In genomic region chr16:35270945-35271344, GRCm38 (mm10) we compare ENCODE assay signal across 12 mouse cellular contexts.
A peak's percentile ranks its signal among the peaks of the same experiment; 100 is the strongest.
DNase-seq lines count a peak whose midpoint lies in the region; ATAC-seq and TF ChIP-seq lines count a peak whose summit lies in the region.
"Had no signal": no experiment of that assay in that cellular context is flagged by ENCODE, and none has a peak within 500 bp of the region (broad histone marks: within the 10 kb centered on the region; RNA-seq: fewer than 3 reads in every experiment).

No protein-coding gene starts in this region.

- no peak overlapping the region for H3K27ac ChIP-seq in forebrain, embryonic 14.5 days (ENCODE audit: low read depth, low read length)
- H3K27ac ChIP-seq in forebrain, embryonic 12.5 days = no peak overlapping the region
- no peak overlapping the region for H3K27ac ChIP-seq in hindbrain, embryonic 16.5 days (ENCODE audit: low read depth, low read length)
- H3K27ac ChIP-seq in hindbrain, embryonic 10.5 days = no peak overlapping the region
- no peak overlapping the region for H3K27ac ChIP-seq in neural tube, embryonic 11.5 days (ENCODE audit: low read depth, low read length)
- H3K27ac ChIP-seq in neural tube, embryonic 15.5 days (replicated peaks) = no peak overlapping the region
- H3K27ac ChIP-seq in hindbrain, postnatal 0 days = no peak overlapping the region
- H3K27ac ChIP-seq: embryonic facial prominence, embryonic 12.5 days; heart, embryonic 15.5 days; hindbrain, embryonic 15.5 days had no signal

- ATAC-seq in forebrain, embryonic 14.5 days = peak; percentile 58; the same call in 1 of the 2 replicates
- no peak for ATAC-seq in forebrain, embryonic 12.5 days (ENCODE audit: low FRiP score)
- peak; percentile 16; the same call in 1 of the 2 replicates for ATAC-seq in hindbrain, embryonic 16.5 days
- ATAC-seq in neural tube, embryonic 11.5 days (ENCODE audit: insufficient read depth, low FRiP score, low TSS enrichment) = 0 out of 2 replicates have a peak, but pooled peaks have one; percentile 16
- no peak for ATAC-seq in neural tube, embryonic 15.5 days (ENCODE audit: low FRiP score)
- ATAC-seq in hindbrain, postnatal 0 days = 0 out of 2 replicates have a peak, but pooled peaks have one; percentile 6

- no peak overlapping the region for H3K9ac ChIP-seq in forebrain, embryonic 14.5 days (ENCODE audit: low read length)
- H3K9ac ChIP-seq in forebrain, embryonic 12.5 days = no peak overlapping the region
- no peak overlapping the region for H3K9ac ChIP-seq in hindbrain, embryonic 16.5 days (ENCODE audit: low read depth, low read length)
- no peak overlapping the region for H3K9ac ChIP-seq in neural tube, embryonic 11.5 days (ENCODE audit: low read length)
- H3K9ac ChIP-seq in neural tube, embryonic 15.5 days (replicated peaks) = no peak overlapping the region
- no peak overlapping the region for H3K9ac ChIP-seq in hindbrain, postnatal 0 days (replicated peaks; ENCODE audit: low read length)
- H3K9ac ChIP-seq: embryonic facial prominence, embryonic 12.5 days; heart, embryonic 15.5 days; hindbrain, embryonic 15.5 days had no signal

- DNase-seq in forebrain, embryonic 14.5 days (ENCODE audit: low spot score) = peak; percentile 79
- DNase-seq in hindbrain, embryonic 10.5 days (ENCODE audit: low spot score) = no peak
- no peak for DNase-seq in neural tube, embryonic 11.5 days (ENCODE audit: low spot score)
- DNase-seq in hindbrain, postnatal 0 days (ENCODE audit: low spot score) = no peak
- no peak for DNase-seq in heart, postnatal 4 days

- no peaks in the 10 kb centered on the region for H3K36me3 ChIP-seq in forebrain, embryonic 14.5 days (ENCODE audit: control insufficient read depth, insufficient read depth, low read length)
- no peaks in the 10 kb centered on the region for H3K36me3 ChIP-seq in forebrain, embryonic 12.5 days (replicated peaks)
- no peaks in the 10 kb centered on the region for H3K36me3 ChIP-seq in hindbrain, embryonic 16.5 days (ENCODE audit: control insufficient read depth, insufficient read depth, low read length)
- no peaks in the 10 kb centered on the region for H3K36me3 ChIP-seq in hindbrain, embryonic 10.5 days
- no peaks in the 10 kb centered on the region for H3K36me3 ChIP-seq in neural tube, embryonic 11.5 days (ENCODE audit: control insufficient read depth, insufficient read depth, low read length)
- H3K36me3 ChIP-seq in neural tube, embryonic 15.5 days = peaks cover 5% of the 10 kb centered on the region; the same call in 1 of the 2 replicates
- H3K36me3 ChIP-seq in hindbrain, postnatal 0 days (ENCODE audit: insufficient read depth, low read length) = peaks cover 6% of the 10 kb centered on the region
- H3K36me3 ChIP-seq: embryonic facial prominence, embryonic 12.5 days; hindbrain, embryonic 15.5 days had no signal

- peaks cover 3% of the 10 kb centered on the region; the same call in 1 of the 2 replicates for H3K4me1 ChIP-seq in forebrain, embryonic 14.5 days (ENCODE audit: control insufficient read depth, insufficient read depth, low read length)
- peaks cover 9% of the 10 kb centered on the region; the same call in 1 of the 2 replicates for H3K4me1 ChIP-seq in forebrain, embryonic 12.5 days
- 0 out of 2 replicates have a peak, but pooled peaks cover 2% of the 10 kb centered on the region for H3K4me1 ChIP-seq in hindbrain, embryonic 16.5 days (ENCODE audit: control insufficient read depth, insufficient read depth, low read depth, low read length)
- peaks cover 28% of the 10 kb centered on the region for H3K4me1 ChIP-seq in hindbrain, embryonic 10.5 days (replicated peaks)
- no peaks in the 10 kb centered on the region for H3K4me1 ChIP-seq in neural tube, embryonic 11.5 days (ENCODE audit: control insufficient read depth, insufficient read depth, low read length)
- H3K4me1 ChIP-seq in neural tube, embryonic 15.5 days = peaks cover 6% of the 10 kb centered on the region
- H3K4me1 ChIP-seq in hindbrain, postnatal 0 days (ENCODE audit: insufficient read depth, low read length) = no peaks in the 10 kb centered on the region
- H3K4me1 ChIP-seq: embryonic facial prominence, embryonic 12.5 days had no signal

- no peaks in the 10 kb centered on the region for H3K27me3 ChIP-seq in forebrain, embryonic 14.5 days (replicated peaks; ENCODE audit: control insufficient read depth, insufficient read depth, low read length)
- peaks cover 5% of the 10 kb centered on the region; the same call in 1 of the 2 replicates for H3K27me3 ChIP-seq in forebrain, embryonic 12.5 days
- H3K27me3 ChIP-seq in hindbrain, embryonic 16.5 days (replicated peaks; ENCODE audit: control insufficient read depth, insufficient read depth, low read length) = no peaks in the 10 kb centered on the region
- peaks cover 26% of the 10 kb centered on the region for H3K27me3 ChIP-seq in hindbrain, embryonic 10.5 days (ENCODE audit: insufficient read depth, poor library complexity, severe bottlenecking)
- no peaks in the 10 kb centered on the region for H3K27me3 ChIP-seq in neural tube, embryonic 11.5 days (ENCODE audit: control insufficient read depth, insufficient read depth, low read length)
- H3K27me3 ChIP-seq in neural tube, embryonic 15.5 days (replicated peaks) = no peaks in the 10 kb centered on the region
- no peaks in the 10 kb centered on the region for H3K27me3 ChIP-seq in hindbrain, postnatal 0 days (ENCODE audit: insufficient read depth, low read length)
- H3K27me3 ChIP-seq: heart, embryonic 15.5 days; hindbrain, embryonic 15.5 days had no signal

- H3K4me3 ChIP-seq in forebrain, embryonic 14.5 days (ENCODE audit: low read depth, low read length) = no peak overlapping the region
- H3K4me3 ChIP-seq in forebrain, embryonic 12.5 days (replicated peaks) = no peak overlapping the region
- no peak overlapping the region for H3K4me3 ChIP-seq in hindbrain, embryonic 16.5 days (ENCODE audit: low read length)
- H3K4me3 ChIP-seq in hindbrain, embryonic 10.5 days = no peak overlapping the region
- H3K4me3 ChIP-seq in neural tube, embryonic 11.5 days (ENCODE audit: low read depth, low read length) = no peak overlapping the region
- no peak overlapping the region for H3K4me3 ChIP-seq in neural tube, embryonic 15.5 days (replicated peaks)
- no peak overlapping the region for H3K4me3 ChIP-seq in hindbrain, postnatal 0 days (ENCODE audit: low read length)
- H3K4me3 ChIP-seq: embryonic facial prominence, embryonic 12.5 days; heart, embryonic 15.5 days; hindbrain, embryonic 15.5 days had no signal

- H3K9me3 ChIP-seq in forebrain, embryonic 14.5 days (replicated peaks; ENCODE audit: control insufficient read depth, low read length) = no peaks in the 10 kb centered on the region
- H3K9me3 ChIP-seq in forebrain, embryonic 12.5 days = no peaks in the 10 kb centered on the region
- H3K9me3 ChIP-seq in hindbrain, embryonic 16.5 days (ENCODE audit: control insufficient read depth, low read length) = no peaks in the 10 kb centered on the region
- H3K9me3 ChIP-seq in hindbrain, embryonic 10.5 days = no peaks in the 10 kb centered on the region
- no peaks in the 10 kb centered on the region for H3K9me3 ChIP-seq in neural tube, embryonic 11.5 days (ENCODE audit: control insufficient read depth, low read length)
- H3K9me3 ChIP-seq in neural tube, embryonic 15.5 days (replicated peaks) = no peaks in the 10 kb centered on the region
- no peaks in the 10 kb centered on the region for H3K9me3 ChIP-seq in hindbrain, postnatal 0 days (ENCODE audit: low read length)
- H3K9me3 ChIP-seq: embryonic facial prominence, embryonic 12.5 days; heart, embryonic 15.5 days; hindbrain, embryonic 15.5 days had no signal

- no peak overlapping the region for H3K4me2 ChIP-seq in forebrain, embryonic 14.5 days (ENCODE audit: low read length)
- no peak overlapping the region for H3K4me2 ChIP-seq in forebrain, embryonic 12.5 days
- no peak overlapping the region for H3K4me2 ChIP-seq in hindbrain, embryonic 16.5 days (ENCODE audit: low read length)
- H3K4me2 ChIP-seq in neural tube, embryonic 11.5 days (ENCODE audit: low read depth) = no peak overlapping the region
- H3K4me2 ChIP-seq in neural tube, embryonic 15.5 days = no peak overlapping the region
- no peak overlapping the region for H3K4me2 ChIP-seq in hindbrain, postnatal 0 days (ENCODE audit: low read depth, low read length)
- H3K4me2 ChIP-seq: embryonic facial prominence, embryonic 12.5 days; heart, embryonic 11.5 days; heart, embryonic 15.5 days; hindbrain, embryonic 15.5 days had no signal

- TF ChIP-seq CTCF in hindbrain, postnatal 0 days (IDR thresholded peaks at IDR 0.05; ENCODE audit: low read depth) = no peak

- WGBS in forebrain, embryonic 14.5 days = 65% methylated on average over 6 of the region's 6 CpGs
- 74% methylated on average over 6 of the region's 6 CpGs for WGBS in forebrain, embryonic 12.5 days
- 72% methylated on average over 6 of the region's 6 CpGs for WGBS in hindbrain, embryonic 16.5 days
- 74% methylated on average over 6 of the region's 6 CpGs for WGBS in hindbrain, embryonic 10.5 days
- 73% methylated on average over 6 of the region's 6 CpGs for WGBS in neural tube, embryonic 11.5 days
- 72% methylated on average over 6 of the region's 6 CpGs for WGBS in neural tube, embryonic 15.5 days
- 63% methylated on average over 6 of the region's 6 CpGs for WGBS in hindbrain, postnatal 0 days

Comparison
In these comparisons a context has a peak if more than half of its experiments do, and no peak if none do; other contexts are left out.
1. ATAC-seq: peak in forebrain, embryonic 14.5 days (single experiment), hindbrain, embryonic 16.5 days (single experiment), neural tube, embryonic 11.5 days (single experiment) and hindbrain, postnatal 0 days (single experiment); none in forebrain, embryonic 12.5 days (single experiment) and neural tube, embryonic 15.5 days (single experiment).